Mouse (Mus musculus) heart, embryonic 14.5 days (tissue): ENCODE measurements at regions not wholly inside any gene's neighbourhood (a gene's known extent, or its start where the extent isn't known, plus 50 kb on each side); places are given as distances from the start of the nearest gene placed in this dataset.
"Not testable (repeated sequence)": the region's sequence is repeated elsewhere in the genome, so short reads cannot be mapped to it uniquely, and the experiment has no call there.

Experiments used
- ATAC-seq: fragments of 200-750 bp; cut with Nextera tagmentation; 2 replicates; pipeline ENCODE4 v1.8.0; 2017; ENCODE audit warnings: low read depth, moderate TSS enrichment; ENCODE audit not compliant: insufficient number of reproducible peaks, insufficient read depth, low FRiP score
- H3K27ac ChIP-seq, 2 experiments: fragments of 200-500 bp in 1 of 2; fragments of 300-500 bp in 1 of 2; sonication (generic) in 1 of 2; replicated peaks in 1 of 2; 2 replicates each; pipeline ENCODE4 v1.5.1; 2012 to 2014; ENCODE audit warnings: low read depth in 2 of 2, low read length in 2 of 2, control low read depth in 1 of 2, mild to moderate bottlenecking in 1 of 2, mixed read lengths in 1 of 2; ENCODE audit not compliant: control insufficient read depth in 1 of 2, insufficient read depth in 1 of 2
- H3K27me3 ChIP-seq: fragments of 300-500 bp; sonication (generic); 2 replicates; pipeline ENCODE4 v1.6.1; 2014; ENCODE audit warnings: mild to moderate bottlenecking, low read length, control low read depth; ENCODE audit not compliant: control insufficient read depth, insufficient read depth
- H3K36me3 ChIP-seq: fragments of 300-500 bp; sonication (generic); 2 replicates; pipeline ENCODE4 v1.6.1; 2014; ENCODE audit warnings: mild to moderate bottlenecking, control low read depth, low read length, mixed read lengths; ENCODE audit not compliant: control insufficient read depth, insufficient read depth
- H3K4me1 ChIP-seq, 2 experiments: fragments of 200-500 bp in 1 of 2; fragments of 300-500 bp in 1 of 2; sonication (generic) in 1 of 2; 2 replicates each; pipeline ENCODE4 v1.6.1; 2012 to 2014; ENCODE audit warnings: low read length in 2 of 2, control low read depth in 1 of 2, mixed read lengths in 1 of 2; ENCODE audit not compliant: control insufficient read depth in 2 of 2, insufficient read depth in 2 of 2
- H3K4me2 ChIP-seq: fragments of 300-500 bp; sonication (generic); 2 replicates; pipeline ENCODE4 v1.6.1; 2014; ENCODE audit warnings: mild to moderate bottlenecking, low read length
- H3K4me3 ChIP-seq, 2 experiments: fragments of 200-500 bp in 1 of 2; fragments of 300-500 bp in 1 of 2; sonication (generic) in 1 of 2; 2 replicates each; pipeline ENCODE4 v1.5.1; 2012 to 2014; ENCODE audit warnings: low read length in 2 of 2, mild to moderate bottlenecking in 2 of 2, control low read depth in 1 of 2, low read depth in 1 of 2, moderate library complexity in 1 of 2; ENCODE audit not compliant: control insufficient read depth in 1 of 2, insufficient read depth in 1 of 2
- H3K9ac ChIP-seq: fragments of 300-500 bp; sonication (generic); 2 replicates; pipeline ENCODE4 v1.6.1; 2014; ENCODE audit warnings: mild to moderate bottlenecking, low read length
- H3K9me3 ChIP-seq: fragments of 300-500 bp; sonication (generic); 2 replicates; pipeline ENCODE4 v1.6.1; 2016; ENCODE audit warnings: low read length, control low read depth; ENCODE audit not compliant: control insufficient read depth
- WGBS: fragments of 180-500 bp; shearing (Covaris S2); extraction: QIAGEN DNeasy Blood & Tissue Kit; methylation state at CpG from one replicate; pipeline ENCODE4 v1.1.7; 2014; 5-methylcytosine and 5-hydroxymethylcytosine counted together

DNA sequence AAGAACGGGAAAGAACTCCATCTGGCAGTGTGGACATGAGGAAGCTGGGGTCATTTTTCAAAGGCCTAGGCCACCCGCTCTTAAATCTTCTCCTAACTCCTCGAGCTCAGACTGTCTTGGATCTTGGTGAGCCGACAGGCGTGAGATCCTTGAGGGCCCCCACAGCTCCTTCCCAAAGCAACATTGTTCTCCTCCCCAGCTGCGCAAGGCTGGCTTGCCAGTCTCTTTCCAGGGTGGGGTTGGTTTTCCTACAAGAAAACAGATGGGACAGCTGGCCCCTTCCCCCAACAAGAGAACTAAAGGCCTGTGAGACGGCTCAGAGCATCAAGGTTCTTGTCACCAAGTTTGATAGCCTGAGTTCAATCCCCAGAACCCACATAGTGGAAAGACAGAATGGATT, 994.3 kb downstream of the 4930447A16Rik start:
- no peaks in the 10 kb centered on the region for H3K36me3 ChIP-seq
- WGBS, result 64% methylated on average over 7 of the region's 7 CpGs
- no peak overlapping the region for H3K27ac ChIP-seq
- H3K4me1 ChIP-seq, result peaks cover 21 to 25% of the 10 kb centered on the region in 2 experiments
- H3K27me3 ChIP-seq, result no peaks in the 10 kb centered on the region
- no peak overlapping the region for H3K4me3 ChIP-seq
- ATAC-seq, result no peak
- H3K9me3 ChIP-seq, result no peaks in the 10 kb centered on the region
- H3K4me2 ChIP-seq, result no peak overlapping the region
- no peak overlapping the region for H3K9ac ChIP-seq

DNA sequence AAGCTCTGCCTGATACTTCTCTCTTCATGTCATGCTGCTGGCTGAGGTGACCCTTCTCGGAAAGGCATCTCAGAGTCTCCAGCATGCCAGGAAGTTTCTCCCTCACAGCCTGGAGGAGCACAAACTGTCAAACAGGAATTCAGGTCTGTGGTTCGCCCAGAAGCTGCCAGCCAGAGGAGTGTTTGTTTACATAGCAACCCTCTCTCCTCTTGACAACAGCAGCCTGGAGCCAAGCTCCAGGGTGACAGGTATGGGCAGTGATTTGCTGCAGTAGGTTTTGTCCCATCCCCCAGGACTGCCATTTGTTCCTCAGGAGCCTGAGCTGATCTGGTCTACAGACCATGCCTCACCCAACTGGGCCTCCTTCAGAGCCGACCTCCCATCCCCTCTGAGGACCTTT, 995.4 kb downstream of the 4930447A16Rik start:
- WGBS, result 10% methylated on average over 3 of the region's 3 CpGs
- Histone ChIP-seq H3K4me1 (peaks cover 14 to 22% of the 10 kb centered on the region in 2 experiments), H3K27me3 (no peaks in the 10 kb centered on the region), H3K9ac (no peak overlapping the region), H3K36me3 (no peaks in the 10 kb centered on the region), H3K9me3 (no peaks in the 10 kb centered on the region), H3K27ac (peak overlapping the region; percentile 43 to 58), H3K4me2 (no peak overlapping the region), H3K4me3 (no peak overlapping the region)
- ATAC-seq, result peak; percentile 51; the same call in 1 of the 2 replicates

- Histone ChIP-seq H3K36me3 (no peaks in the 10 kb centered on the region), H3K9ac (no peak overlapping the region), H3K27ac (no peak overlapping the region), H3K27me3 (no peaks in the 10 kb centered on the region), H3K9me3 (no peaks in the 10 kb centered on the region), H3K4me1 (peaks cover 14 to 22% of the 10 kb centered on the region in 2 experiments), H3K4me3 (no peak overlapping the region), H3K4me2 (no peak overlapping the region)
- no peak for ATAC-seq
- 69% methylated on average over 6 of the region's 6 CpGs for WGBS
These were observed 997.4 kb downstream of the 4930447A16Rik start for GRCm38 (mm10) chr15:38422741-38423140.

- WGBS, result 71% methylated on average over 4 of the region's 4 CpGs
- Histone ChIP-seq H3K4me1 (peaks cover 8 to 13% of the 10 kb centered on the region in 2 experiments), H3K27me3 (no peaks in the 10 kb centered on the region), H3K9ac (no peak overlapping the region), H3K36me3 (no peaks in the 10 kb centered on the region), H3K27ac (no peak overlapping the region), H3K4me2 (no peak overlapping the region), H3K4me3 (no peak overlapping the region), H3K9me3 (no peaks in the 10 kb centered on the region)
- no peak for ATAC-seq
These were observed 1000.2 kb downstream of the 4930447A16Rik start for GRCm38 (mm10) chr15:38425506-38425905.

DNA sequence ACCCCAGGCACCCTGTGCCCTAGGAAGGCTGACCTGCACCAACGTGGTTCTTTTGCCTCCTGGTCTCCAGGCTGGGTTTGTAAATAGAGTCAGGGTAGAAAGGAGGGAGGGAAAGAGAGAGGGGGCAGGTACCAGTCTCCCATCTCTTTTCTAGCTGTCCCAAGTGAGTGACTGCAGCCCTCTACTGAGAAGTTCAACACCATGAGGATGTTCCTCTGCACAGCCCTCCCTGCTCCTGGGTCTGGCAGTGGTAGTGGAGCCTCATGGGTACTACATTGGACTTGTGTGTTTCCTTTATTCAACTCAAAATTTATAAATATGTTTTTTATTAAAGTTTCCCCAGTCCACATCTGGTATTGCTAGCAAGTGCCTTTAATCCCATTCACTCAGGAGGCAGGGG, 1002.6 kb downstream of the 4930447A16Rik start:
- Histone ChIP-seq H3K4me1 (no peaks in the 10 kb centered on the region), H3K9me3 (no peaks in the 10 kb centered on the region), H3K27me3 (no peaks in the 10 kb centered on the region), H3K27ac (no peak overlapping the region), H3K9ac (no peak overlapping the region), H3K4me2 (no peak overlapping the region), H3K36me3 (no peaks in the 10 kb centered on the region), H3K4me3 (no peak overlapping the region)
- ATAC-seq, result no peak
- WGBS, result 47% methylated on average over 1 of the region's 1 CpGs

DNA sequence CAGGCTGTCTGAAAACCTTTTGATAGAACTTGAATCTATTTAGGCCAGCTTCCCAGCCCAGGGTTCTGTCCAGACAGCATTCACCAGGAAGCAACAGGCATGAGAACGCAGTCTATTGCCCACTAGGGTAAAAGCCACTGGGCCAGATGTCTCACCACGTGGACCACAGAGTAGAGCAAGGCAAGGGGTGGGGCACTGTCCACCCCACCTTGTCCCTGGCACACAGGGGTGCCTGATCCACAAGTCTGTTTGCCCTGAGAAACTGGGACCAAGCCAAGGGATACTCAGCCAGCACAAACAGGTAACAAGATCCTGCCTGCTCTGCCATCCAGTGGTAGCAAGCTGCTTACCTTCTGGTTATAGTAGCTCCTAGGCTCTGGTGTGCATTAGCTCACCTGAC, 1006.3 kb downstream of the 4930447A16Rik start:
- Histone ChIP-seq H3K9me3 (peaks cover 8% of the 10 kb centered on the region), H3K27ac (no peak overlapping the region), H3K4me2 (no peak overlapping the region), H3K4me1 (no peaks in the 10 kb centered on the region), H3K4me3 (no peak overlapping the region), H3K27me3 (no peaks in the 10 kb centered on the region), H3K9ac (no peak overlapping the region), H3K36me3 (no peaks in the 10 kb centered on the region)
- 57% methylated on average over 2 of the region's 2 CpGs for WGBS
- no peak for ATAC-seq

DNA sequence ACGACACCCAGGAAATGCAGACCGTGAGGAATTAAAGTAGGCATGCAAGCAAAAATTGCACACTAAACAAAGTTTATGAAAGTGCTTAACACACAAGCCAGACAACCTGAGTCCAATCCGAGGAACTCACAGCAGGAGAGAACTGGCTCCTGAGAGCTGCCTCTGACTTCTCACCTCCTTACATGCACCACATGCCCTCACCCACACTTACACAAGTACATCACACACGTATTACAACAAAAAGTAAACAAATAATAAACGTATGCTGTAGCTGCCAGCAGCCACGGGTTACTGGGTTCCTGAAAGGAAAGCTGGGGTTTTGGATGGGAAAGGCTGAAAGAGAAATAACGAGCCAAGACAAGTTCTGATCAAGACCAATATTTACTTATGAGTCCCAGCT, 1008.0 kb downstream of the 4930447A16Rik start:
- no peak for ATAC-seq
- Histone ChIP-seq H3K27me3 (no peaks in the 10 kb centered on the region), H3K27ac (no peak overlapping the region), H3K36me3 (no peaks in the 10 kb centered on the region), H3K4me2 (no peak overlapping the region), H3K9me3 (peaks cover 8% of the 10 kb centered on the region), H3K4me1 (no peaks in the 10 kb centered on the region), H3K9ac (no peak overlapping the region), H3K4me3 (no peak overlapping the region)
- 84% methylated on average over 7 of the region's 7 CpGs for WGBS

GRCm38 (mm10) chr15:38434239-38434638, 1008.9 kb downstream of the 4930447A16Rik start:
- WGBS, result 97% methylated on average over 2 of the region's 2 CpGs
- not testable (repeated sequence) for ATAC-seq, H3K4me3 ChIP-seq, H3K27me3 ChIP-seq, H3K36me3 ChIP-seq, H3K4me1 ChIP-seq, H3K27ac ChIP-seq, H3K9me3 ChIP-seq, H3K9ac ChIP-seq, H3K4me2 ChIP-seq
